Mouse (Mus musculus) embryonic facial prominence, embryonic 14.5 days (tissue): ENCODE results near the gene C1qtnf7. TPM values are rescaled to one million over a fixed set of nuclear protein-coding genes. Genes with fewer than 3 reads are reported as not detected.

Experiments used
- ATAC-seq: fragments of 200-750 bp; cut with Nextera tagmentation; 2 replicates; pipeline ENCODE4 v1.8.0; 2017; ENCODE audit warnings: low read depth, moderate number of reproducible peaks, moderate TSS enrichment
- DNase-seq: peaks from one replicate; pipeline ENCODE4 v3.0.0-alpha.2; 2015; ENCODE audit warnings: low spot score
- H3K27ac ChIP-seq: fragments of 300-500 bp; sonication (generic); replicated peaks from 2 replicates; pipeline ENCODE4 v1.5.1; 2014; ENCODE audit warnings: low read depth, mild to moderate bottlenecking, low read length, moderate library complexity
- H3K27me3 ChIP-seq: fragments of 300-500 bp; sonication (generic); replicated peaks from 2 replicates; pipeline ENCODE4 v1.6.1; 2014; ENCODE audit warnings: low read length; ENCODE audit not compliant: control insufficient read depth, insufficient read depth
- H3K36me3 ChIP-seq: fragments of 300-500 bp; sonication (generic); 2 replicates; pipeline ENCODE4 v1.6.1; 2014; ENCODE audit warnings: low read length, mixed read lengths; ENCODE audit not compliant: control insufficient read depth, insufficient read depth
- H3K4me1 ChIP-seq: fragments of 300-500 bp; sonication (generic); 2 replicates; pipeline ENCODE4 v1.6.1; 2014; ENCODE audit warnings: antibody characterized with exemption, low read length; ENCODE audit not compliant: control insufficient read depth, insufficient read depth
- H3K4me2 ChIP-seq: fragments of 300-500 bp; sonication (generic); 2 replicates; pipeline ENCODE4 v1.6.1; 2014; ENCODE audit warnings: low read depth, mild to moderate bottlenecking, low read length, moderate library complexity, mixed read lengths
- H3K4me3 ChIP-seq: fragments of 300-500 bp; sonication (generic); 2 replicates; pipeline ENCODE4 v1.5.1; 2014; ENCODE audit warnings: low read depth, mild to moderate bottlenecking, low read length
- H3K9ac ChIP-seq: fragments of 300-500 bp; sonication (generic); 2 replicates; pipeline ENCODE4 v1.6.1; 2014; ENCODE audit warnings: low read depth, mild to moderate bottlenecking, low read length, moderate library complexity, mixed read lengths
- H3K9me3 ChIP-seq: fragments of 300-500 bp; sonication (generic); 2 replicates; pipeline ENCODE4 v1.6.1; 2016; ENCODE audit warnings: low read length; ENCODE audit not compliant: control insufficient read depth
- WGBS: fragments of 180-500 bp; shearing (Covaris S2); extraction: QIAGEN DNeasy Blood & Tissue Kit; methylation state at CpG from one replicate; pipeline ENCODE4 v1.1.7; 2014; 5-methylcytosine and 5-hydroxymethylcytosine counted together
- polyA plus RNA-seq: library from polyadenylated mRNA; unstranded; fragments of >200 nt; fragmentation: Nextera tagmentation; extraction: Ambion mirVana; gene quantifications from 2 replicates; pipeline ENCODE4 v1.2.1, GENCODE M21; 2014

The C1qtnf7 gene
- polyA plus RNA-seq, 1 experiment from 2014 or later: 20.1 TPM

- Histone ChIP-seq H3K36me3 (no peaks in the 10 kb centered on the region), H3K4me2 (no peak overlapping the region), H3K9me3 (no peaks in the 10 kb centered on the region), H3K9ac (no peak overlapping the region), H3K4me3 (no peak overlapping the region), H3K27ac (no peak overlapping the region), H3K4me1 (no peaks in the 10 kb centered on the region), H3K27me3 (no peaks in the 10 kb centered on the region)
- WGBS: 74% methylated on average over 3 of the region's 3 CpGs
- ATAC-seq (no peak), DNase-seq (no peak)
Observed at GRCm38 (mm10) chr5:43603559-43603958, 88.2 kb downstream of the C1qtnf7 start.

- no peak for ATAC-seq
- Histone ChIP-seq H3K9ac (no peak overlapping the region), H3K4me2 (no peak overlapping the region), H3K4me3 (no peak overlapping the region), H3K9me3 (no peaks in the 10 kb centered on the region), H3K4me1 (0 out of 2 replicates have a peak, but pooled peaks cover 3% of the 10 kb centered on the region), H3K27ac (no peak overlapping the region), H3K27me3 (no peaks in the 10 kb centered on the region), H3K36me3 (no peaks in the 10 kb centered on the region)
- WGBS: 68% methylated on average over 3 of the region's 3 CpGs
- no peak for DNase-seq
Observed at GRCm38 (mm10) chr5:43608073-43608472, 92.7 kb downstream of the C1qtnf7 start.

- Histone ChIP-seq H3K9ac (no peak overlapping the region), H3K27me3 (no peaks in the 10 kb centered on the region), H3K27ac (no peak overlapping the region), H3K4me3 (no peak overlapping the region), H3K4me2 (no peak overlapping the region), H3K9me3 (no peaks in the 10 kb centered on the region), H3K36me3 (no peaks in the 10 kb centered on the region), H3K4me1 (0 out of 2 replicates have a peak, but pooled peaks cover 3% of the 10 kb centered on the region)
- ATAC-seq (no peak), DNase-seq (peak; percentile 73)
- WGBS: 66% methylated on average over 1 of the region's 1 CpGs
Observed at GRCm38 (mm10) chr5:43609760-43610159, 94.4 kb downstream of the C1qtnf7 start.

- Histone ChIP-seq H3K27me3 (no peaks in the 10 kb centered on the region), H3K9me3 (no peaks in the 10 kb centered on the region), H3K9ac (no peak overlapping the region), H3K4me2 (no peak overlapping the region), H3K4me1 (no peaks in the 10 kb centered on the region), H3K36me3 (no peaks in the 10 kb centered on the region), H3K4me3 (no peak overlapping the region), H3K27ac (no peak overlapping the region)
- 74% methylated on average over 7 of the region's 7 CpGs for WGBS
- DNase-seq (peak; percentile 30), ATAC-seq (no peak)
Observed at GRCm38 (mm10) chr5:43621575-43622299, 106.4 kb downstream of the C1qtnf7 start.

- Histone ChIP-seq H3K4me2 (no peak overlapping the region), H3K27ac (no peak overlapping the region), H3K4me1 (no peaks in the 10 kb centered on the region), H3K36me3 (no peaks in the 10 kb centered on the region), H3K9me3 (0 out of 2 replicates have a peak, but pooled peaks cover 7% of the 10 kb centered on the region), H3K27me3 (no peaks in the 10 kb centered on the region), H3K4me3 (no peak overlapping the region), H3K9ac (no peak overlapping the region)
- 72% methylated on average over 4 of the region's 4 CpGs for WGBS
- DNase-seq (no peak), ATAC-seq (no peak)
Observed at GRCm38 (mm10) chr5:43625407-43625806, 110.1 kb downstream of the C1qtnf7 start.

- H3K4me1 ChIP-seq: no peaks in the 10 kb centered on the region
- 0 out of 2 replicates have a peak, but pooled peaks have one; percentile 30 for ATAC-seq
- no peak overlapping the region for H3K4me2 ChIP-seq
- 0 out of 2 replicates have a peak, but pooled peaks cover 7% of the 10 kb centered on the region for H3K9me3 ChIP-seq
- no peak overlapping the region for H3K9ac ChIP-seq
- H3K27me3 ChIP-seq: no peaks in the 10 kb centered on the region
- no peak for DNase-seq
- H3K36me3 ChIP-seq: no peaks in the 10 kb centered on the region
- 86% methylated on average over 5 of the region's 5 CpGs for WGBS
- H3K4me3 ChIP-seq: no peak overlapping the region
- no peak overlapping the region for H3K27ac ChIP-seq
Observed at GRCm38 (mm10) chr5:43634071-43634601, 118.8 kb downstream of the C1qtnf7 start.

- 17% methylated on average over 9 of the region's 9 CpGs for WGBS
- no peak overlapping the region for H3K4me3 ChIP-seq
- ATAC-seq (0 out of 2 replicates have a peak, but pooled peaks have one; percentile 41), DNase-seq (peak; percentile 51)
- H3K9me3 ChIP-seq: 0 out of 2 replicates have a peak, but pooled peaks cover 7% of the 10 kb centered on the region
- H3K36me3 ChIP-seq: no peaks in the 10 kb centered on the region
- H3K27ac ChIP-seq: no peak overlapping the region
- H3K4me1 ChIP-seq: no peaks in the 10 kb centered on the region
- H3K4me2 ChIP-seq: no peak overlapping the region
- H3K9ac ChIP-seq: no peak overlapping the region
- no peaks in the 10 kb centered on the region for H3K27me3 ChIP-seq
Observed at GRCm38 (mm10) chr5:43634602-43635081, 119.3 kb downstream of the C1qtnf7 start.

GRCm38 (mm10) chr5:43645020-43645419, 129.7 kb downstream of the C1qtnf7 start:
- ATAC-seq (peak; percentile 57; the same call in 1 of the 2 replicates), DNase-seq (peak; percentile 79)
- WGBS: 33% methylated on average over 4 of the region's 4 CpGs
- Histone ChIP-seq H3K27ac (no peak overlapping the region), H3K4me2 (no peak overlapping the region), H3K27me3 (no peaks in the 10 kb centered on the region), H3K4me3 (no peak overlapping the region), H3K9me3 (no peaks in the 10 kb centered on the region), H3K9ac (no peak overlapping the region), H3K36me3 (no peaks in the 10 kb centered on the region), H3K4me1 (peaks cover 6% of the 10 kb centered on the region; the same call in 1 of the 2 replicates)
